Mouse (Mus musculus) kidney, adult 11 months (tissue): ENCODE data around the gene Hspb9.
A peak's percentile ranks its signal among the peaks of the same experiment; 100 is the strongest.

Experiments
- DNase-seq: peaks from one replicate; pipeline ENCODE4 v3.0.0; 2022

The Hspb9 gene

GRCm38 (mm10) chr11:100735954-100736745 lies 22.5 kb downstream of the Hspb9 start:
- DNase-seq = no peak

DNA sequence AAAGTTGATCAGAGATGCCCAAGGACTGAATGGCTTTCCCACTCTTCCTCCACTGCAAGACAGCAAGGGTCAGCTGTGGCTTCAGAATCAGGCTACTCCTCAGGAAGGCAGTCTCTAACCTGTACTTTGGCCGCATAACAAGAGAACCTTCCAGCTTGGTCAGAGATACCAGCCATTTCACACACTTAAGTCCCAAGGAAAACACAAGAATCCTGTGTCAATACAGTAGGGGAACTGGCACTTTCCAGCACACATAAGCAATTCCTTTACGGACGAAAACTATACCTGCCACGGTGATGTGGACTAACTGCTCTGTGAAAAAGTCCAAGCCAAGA lies 23.1 kb downstream of the Hspb9 start:
- no peak for DNase-seq

- DNase-seq = peak; percentile 50
Measured at GRCm38 (mm10) chr11:100737105-100737733, 23.6 kb downstream of the Hspb9 start.

GRCm38 (mm10) chr11:100738066-100738604 lies 24.5 kb downstream of the Hspb9 start, which contains the start of gene Rab5c:
Gene Rab5c, minus strand, starts transcription at chr11:100738215.
- peak; percentile 99 for DNase-seq

DNA sequence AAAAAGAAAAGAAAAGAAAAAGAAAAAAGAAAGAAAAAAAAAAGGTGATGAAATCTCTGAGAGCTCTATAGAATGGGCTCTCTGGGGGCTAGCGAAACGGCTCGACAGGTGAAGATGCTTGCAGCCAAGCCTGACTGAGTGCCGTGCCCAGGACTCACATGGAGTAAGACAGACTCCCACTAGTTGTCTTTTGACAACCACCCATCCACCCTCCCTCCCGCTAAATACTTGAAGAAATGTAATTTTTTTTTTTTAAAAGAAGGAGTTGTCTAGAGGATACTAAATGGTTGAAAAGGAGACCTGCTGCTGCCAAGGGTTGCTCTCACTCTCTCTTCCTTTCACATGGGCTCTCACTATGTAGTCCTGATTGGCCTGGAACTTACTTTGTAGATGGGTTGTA lies 25.1 kb downstream of the Hspb9 start:
- DNase-seq = no peak

DNA sequence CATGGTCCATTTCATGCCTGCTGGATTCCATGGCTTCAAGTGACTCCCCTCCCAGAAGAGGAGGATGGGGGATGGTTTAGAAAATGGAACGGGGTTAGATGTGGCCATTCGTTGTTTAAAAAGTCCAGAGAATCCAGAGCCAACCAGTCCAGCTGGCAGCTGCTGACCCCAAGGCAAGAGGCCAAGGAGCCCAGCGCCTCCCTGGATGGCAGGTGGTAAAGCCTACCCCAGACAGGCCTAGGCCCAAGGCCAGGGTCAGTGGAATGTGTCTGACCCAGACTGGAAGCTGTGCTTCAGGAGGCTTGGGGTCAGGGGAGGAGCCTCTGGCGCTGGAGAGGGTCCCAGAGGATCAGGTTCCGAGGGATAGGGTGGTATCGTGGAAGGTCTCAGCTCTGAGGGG lies 27.7 kb downstream of the Hspb9 start:
- DNase-seq = peak; percentile 85

- no peak for DNase-seq
Measured at GRCm38 (mm10) chr11:100745085-100745484, 31.4 kb downstream of the Hspb9 start.

DNA sequence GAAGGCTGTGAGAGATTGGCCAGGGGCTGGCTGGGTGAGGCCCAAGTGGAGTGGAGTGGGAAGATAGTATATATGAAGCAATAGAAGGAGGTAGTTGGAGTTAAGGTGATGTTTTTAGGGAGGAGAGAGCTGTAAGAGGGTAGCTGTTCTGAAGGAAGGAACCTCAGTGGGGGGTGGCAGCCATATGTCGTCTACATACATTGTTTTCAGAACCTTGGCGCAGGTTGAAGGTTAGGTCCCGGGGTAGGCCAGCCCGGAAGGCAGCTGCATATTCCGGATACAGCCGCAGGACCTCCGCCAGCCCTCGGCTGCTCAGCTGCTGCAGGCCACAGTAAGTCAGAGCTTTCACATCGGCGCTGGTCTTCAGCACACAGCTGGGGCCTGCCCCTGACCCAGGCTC lies 32.9 kb downstream of the Hspb9 start:
- DNase-seq = no peak

GRCm38 (mm10) chr11:100747114-100747513 lies 33.5 kb downstream of the Hspb9 start:
- DNase-seq = no peak

GRCm38 (mm10) chr11:100748620-100749019 lies 35.0 kb downstream of the Hspb9 start:
- DNase-seq = no peak

DNA sequence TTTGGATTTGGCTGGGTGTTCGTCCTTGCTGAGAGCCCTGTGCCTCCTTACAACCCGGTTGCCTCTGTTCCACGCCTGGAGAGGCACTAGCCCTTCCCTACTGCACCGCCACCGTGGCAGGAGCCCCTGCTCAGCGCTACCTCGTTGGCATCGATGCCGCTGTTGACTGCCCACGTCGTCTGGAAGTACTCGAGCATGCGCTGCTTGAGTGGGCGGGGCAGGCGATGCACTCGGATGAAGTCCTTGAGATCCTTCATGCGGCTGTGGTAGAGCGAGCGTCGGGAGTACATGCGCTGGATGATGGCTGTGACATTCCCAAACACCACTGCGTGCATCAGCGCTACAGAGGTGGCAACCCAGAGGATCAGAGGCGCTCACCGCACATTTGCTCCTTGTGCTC lies 35.8 kb downstream of the Hspb9 start:
- no peak for DNase-seq

DNA sequence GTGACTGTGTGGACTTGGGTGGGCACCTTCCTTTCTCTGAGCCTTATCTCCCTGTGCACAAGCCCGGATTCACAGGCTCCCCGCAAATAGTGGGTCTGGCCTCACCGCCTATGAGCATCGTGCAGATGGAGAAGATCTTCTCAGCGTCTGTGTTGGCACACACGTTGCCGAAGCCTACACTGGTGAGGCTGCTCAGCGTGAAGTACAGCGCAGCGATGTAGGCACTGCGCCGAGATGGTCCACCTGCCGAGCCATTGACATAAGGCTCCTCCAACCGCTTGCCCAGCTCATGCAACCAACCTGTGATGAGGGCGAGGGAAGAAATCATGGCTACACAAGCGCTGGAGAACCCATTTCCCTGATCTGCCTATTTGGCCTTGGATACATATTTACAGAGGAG lies 36.5 kb downstream of the Hspb9 start:
- no peak for DNase-seq

DNA sequence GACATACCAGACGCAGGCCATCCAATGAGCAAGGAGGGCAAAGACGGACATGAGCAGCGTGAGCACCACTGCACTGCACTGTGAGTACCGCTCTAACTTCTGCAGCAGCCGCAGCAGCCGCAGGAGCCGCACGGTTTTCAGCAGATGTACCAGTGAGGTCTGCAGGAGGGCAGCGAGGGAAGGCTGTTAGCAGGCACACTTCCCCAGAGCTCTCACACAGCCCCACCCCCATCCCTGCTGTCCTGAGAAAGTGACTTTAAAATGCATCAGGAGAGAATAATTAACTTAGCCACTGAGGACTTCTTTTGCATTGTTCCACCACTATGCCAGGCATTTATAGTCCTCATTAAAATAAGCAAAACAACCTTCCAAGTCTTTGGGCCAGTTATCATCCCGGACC lies 38.6 kb downstream of the Hspb9 start:
- DNase-seq = no peak

DNA sequence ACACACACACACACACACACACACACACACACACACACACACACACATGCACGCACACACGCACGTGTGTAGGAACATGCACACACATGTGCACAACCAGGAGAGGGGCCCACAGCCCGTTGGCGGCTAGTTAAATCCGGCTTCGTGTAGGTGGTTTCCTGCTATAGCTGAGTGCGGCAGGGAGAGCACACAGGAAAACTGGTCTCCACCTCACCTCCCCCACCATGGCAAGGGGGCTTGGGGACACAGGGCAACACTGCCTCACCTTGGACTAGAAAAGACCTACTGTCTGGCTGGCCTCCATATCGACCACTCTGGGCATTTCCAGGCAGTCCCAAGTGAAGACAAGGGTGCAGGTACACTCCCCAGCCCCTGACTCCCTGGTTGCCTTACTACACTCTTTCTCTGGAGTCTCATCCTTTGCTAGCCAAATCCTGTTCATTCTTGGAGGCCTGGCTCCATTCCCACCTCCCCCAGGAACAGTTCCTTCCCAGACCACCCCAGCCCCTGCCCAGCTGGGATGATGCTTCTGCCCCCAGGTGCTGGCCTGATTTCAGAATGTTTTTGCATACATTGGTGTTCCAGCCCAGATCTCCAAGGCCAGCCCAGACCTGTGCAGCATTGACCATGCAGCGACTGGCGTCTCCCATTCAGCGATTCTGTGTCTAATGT lies 40.5 kb downstream of the Hspb9 start:
- DNase-seq = no peak

GRCm38 (mm10) chr11:100754693-100755057 lies 41.0 kb downstream of the Hspb9 start:
- DNase-seq = no peak

DNA sequence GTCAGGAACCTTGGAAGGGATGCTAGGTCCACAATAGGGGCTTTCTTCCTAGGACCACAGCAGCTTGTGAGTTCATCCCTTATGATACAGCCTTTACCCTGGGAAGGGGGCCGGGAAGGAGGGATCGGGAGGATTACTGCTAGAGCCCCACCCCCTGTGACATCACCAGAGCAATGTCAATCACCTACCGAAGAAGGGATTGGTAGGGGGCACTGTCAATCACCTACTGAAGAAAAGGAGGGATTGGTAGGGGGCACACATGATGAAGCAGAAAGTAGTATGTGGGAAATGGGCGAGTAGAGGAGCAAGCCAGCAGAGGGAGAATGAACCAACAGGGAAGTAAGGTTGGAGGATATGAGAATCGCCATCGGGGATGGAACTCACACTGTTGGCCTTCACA lies 42.8 kb downstream of the Hspb9 start:
- DNase-seq = no peak

GRCm38 (mm10) chr11:100757566-100757965 lies 43.9 kb downstream of the Hspb9 start:
- no peak for DNase-seq

GRCm38 (mm10) chr11:100758707-100759610 lies 45.3 kb downstream of the Hspb9 start:
- no peak for DNase-seq

GRCm38 (mm10) chr11:100759611-100760233 lies 46.1 kb downstream of the Hspb9 start, which contains the start of gene Kcnh4:
Gene Kcnh4, minus strand, starts transcription at chr11:100759942.
- peak; percentile 47 for DNase-seq

- peak; percentile 84 for DNase-seq
Measured at GRCm38 (mm10) chr11:100761547-100762045, 47.9 kb downstream of the Hspb9 start.

DNA sequence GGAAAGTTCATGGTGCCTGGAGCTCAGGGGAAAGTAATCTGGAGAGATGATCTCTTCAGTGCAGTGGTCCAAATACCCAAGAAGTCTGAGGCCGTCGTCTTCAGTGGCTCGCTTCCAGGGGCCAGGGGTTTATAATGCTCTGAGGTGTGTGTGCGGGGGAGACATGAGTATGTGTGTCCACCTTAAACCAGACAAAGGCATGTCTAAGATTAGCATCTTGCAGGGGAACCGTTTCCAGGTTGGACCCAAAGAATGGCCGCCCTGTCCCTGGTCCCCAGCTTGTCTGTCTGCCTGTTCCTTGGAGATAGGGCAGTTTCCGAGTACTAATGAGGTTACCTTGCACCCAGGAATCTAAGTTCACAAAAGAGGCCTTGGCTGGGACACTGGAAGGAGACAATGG lies 49.2 kb downstream of the Hspb9 start, which contains the start of gene Hcrt:
Gene Hcrt, minus strand, starts transcription at position 101 of the 400 bp plus-strand sequence.
- DNase-seq = no peak
